Comparison of ENCODE assay signal across 27 mouse cellular contexts in the genomic region with DNA sequence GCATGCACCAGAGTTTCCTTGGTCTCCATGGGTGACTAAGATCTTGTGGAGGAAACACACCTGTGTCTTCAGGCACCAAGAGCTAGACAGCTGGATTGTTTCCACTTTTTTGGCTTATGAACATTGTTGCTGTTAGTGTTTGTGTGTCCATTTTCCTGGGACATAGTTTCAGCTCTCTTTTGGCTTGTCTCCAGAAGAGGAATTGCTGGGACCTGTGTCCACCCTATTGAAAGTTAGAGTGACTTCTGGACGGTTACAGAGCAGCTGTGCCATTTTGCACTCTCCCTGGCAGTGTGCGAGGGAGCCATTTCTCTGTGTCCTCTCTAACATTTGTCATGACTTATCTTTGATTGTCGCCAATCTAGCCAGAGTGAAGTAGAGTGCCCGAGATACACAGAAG. TPM values are rescaled to one million over a fixed set of nuclear protein-coding genes. Genes with fewer than 3 reads are reported as not detected.
"Had no signal": no experiment of that assay in that cellular context is flagged by ENCODE, and none has a peak within 500 bp of the region (broad histone marks: within the 10 kb centered on the region; RNA-seq: fewer than 3 reads in every experiment).

No protein-coding gene starts in this region.

- H3K36me3 ChIP-seq: intestine, embryonic 15.5 days; kidney, embryonic 15.5 days; limb, embryonic 12.5 days; limb, embryonic 15.5 days; midbrain, embryonic 15.5 days; neural tube, embryonic 13.5 days; stomach, embryonic 15.5 days had no signal

- DNase-seq: kidney, adult 11 months; kidney, adult 8-10 months; kidney, postnatal 10 days; kidney, postnatal 36 days; layer of hippocampus, postnatal 36 days; left cerebral cortex, postnatal 4 days; liver, postnatal 0 days; retina, postnatal 1 day; right cerebral cortex, postnatal 25 days; spleen, adult 18-20 months; thymus, postnatal 25 days had no signal

- H3K27ac ChIP-seq: intestine, embryonic 15.5 days; kidney, embryonic 15.5 days; left cerebral cortex, adult 2 months; limb, embryonic 12.5 days; limb, embryonic 15.5 days; liver, embryonic 14.5 days; midbrain, embryonic 15.5 days; neural tube, embryonic 13.5 days; stomach, embryonic 15.5 days had no signal

- H3K9ac ChIP-seq: intestine, embryonic 15.5 days; kidney, embryonic 15.5 days; limb, embryonic 12.5 days; limb, embryonic 15.5 days; liver, embryonic 14.5 days; liver, postnatal 0 days; midbrain, embryonic 15.5 days; neural tube, embryonic 13.5 days; stomach, embryonic 15.5 days had no signal

- ATAC-seq: intestine, embryonic 15.5 days; liver, postnatal 0 days; midbrain, embryonic 15.5 days had no signal

- H3K4me2 ChIP-seq: intestine, embryonic 15.5 days; kidney, embryonic 15.5 days; limb, embryonic 12.5 days; limb, embryonic 15.5 days; liver, embryonic 11.5 days; midbrain, embryonic 11.5 days; midbrain, embryonic 15.5 days; neural tube, embryonic 13.5 days; stomach, embryonic 15.5 days had no signal

- H3K4me1 ChIP-seq: kidney, embryonic 15.5 days; limb, embryonic 12.5 days; limb, embryonic 15.5 days; midbrain, embryonic 15.5 days; stomach, embryonic 15.5 days had no signal

- H3K9me3 ChIP-seq: intestine, embryonic 15.5 days; kidney, embryonic 15.5 days; limb, embryonic 12.5 days; limb, embryonic 15.5 days; midbrain, embryonic 15.5 days; neural tube, embryonic 13.5 days; stomach, embryonic 15.5 days had no signal

- H3K4me3 ChIP-seq: intestine, embryonic 15.5 days; kidney, embryonic 15.5 days; left cerebral cortex, adult 2 months; limb, embryonic 12.5 days; limb, embryonic 15.5 days; midbrain, embryonic 15.5 days; myocyte; neural tube, embryonic 13.5 days; stomach, embryonic 15.5 days had no signal

- H3K27me3 ChIP-seq: intestine, embryonic 15.5 days had no signal

RNA-seq across cellular contexts. Expression of a gene that starts 51.5 kb away (rescaled TPM):
- total RNA-seq: megakaryocyte progenitor cell, adult 5-6 weeks; megakaryocyte-erythroid progenitor cell, adult 5-6 weeks; monocyte, adult 5-6 weeks; neutrophil, adult 5-6 weeks had no signal
- polyA plus RNA-seq: liver, postnatal 0 days had no signal
